Mouse (Mus musculus) liver, postnatal 0 days (tissue): ENCODE results near the gene Shc2. TPM values are rescaled to one million over a fixed set of nuclear protein-coding genes. Genes with fewer than 3 reads are reported as not detected.

Experiments
- ATAC-seq: fragments of 200-750 bp; cut with Nextera tagmentation; 2 replicates; pipeline ENCODE4 v1.8.0; 2017; ENCODE audit warnings: mild to moderate bottlenecking, moderate library complexity
- DNase-seq: peaks from one replicate; pipeline ENCODE4 v3.0.0-alpha.2; 2016
- H3K27ac ChIP-seq: fragments of 300-500 bp; sonication (generic); 2 replicates; pipeline ENCODE4 v1.5.1; 2014; ENCODE audit warnings: antibody characterized with exemption, moderate library complexity, mild to moderate bottlenecking, low read depth
- H3K27me3 ChIP-seq: fragments of 300-500 bp; sonication (generic); 2 replicates; pipeline ENCODE4 v1.6.1; 2014; ENCODE audit warnings: low read length, control low read depth, mixed read lengths; ENCODE audit not compliant: insufficient read depth
- H3K36me3 ChIP-seq: fragments of 300-500 bp; sonication (generic); replicated peaks from 2 replicates; pipeline ENCODE4 v1.6.1; 2014; ENCODE audit warnings: mild to moderate bottlenecking, control low read depth, low read length, moderate library complexity, mixed read lengths; ENCODE audit not compliant: insufficient read depth
- H3K4me1 ChIP-seq: fragments of 300-500 bp; sonication (generic); 2 replicates; pipeline ENCODE4 v1.6.1; 2014; ENCODE audit warnings: antibody characterized with exemption, mild to moderate bottlenecking, control low read depth; ENCODE audit not compliant: insufficient read depth
- H3K4me2 ChIP-seq: fragments of 300-500 bp; sonication (generic); 2 replicates; pipeline ENCODE4 v1.6.1; 2014; ENCODE audit warnings: low read depth, mild to moderate bottlenecking, low read length, moderate library complexity, mixed read lengths
- H3K4me3 ChIP-seq: fragments of 300-500 bp; sonication (generic); 2 replicates; pipeline ENCODE4 v1.5.1; 2014; ENCODE audit warnings: low read depth, low read length
- H3K9ac ChIP-seq: fragments of 300-500 bp; sonication (generic); replicated peaks from 2 replicates; pipeline ENCODE4 v1.6.1; 2014; ENCODE audit warnings: mild to moderate bottlenecking, moderate library complexity
- H3K9me3 ChIP-seq: fragments of 300-500 bp; sonication (generic); 2 replicates; pipeline ENCODE4 v1.6.1; 2016; ENCODE audit warnings: mild to moderate bottlenecking, control low read depth, low read length, mixed read lengths
- CTCF ChIP-seq: sonication (generic); IDR thresholded peaks from 2 replicates; pipeline ENCODE4 v1.5.1; 2016; ENCODE audit warnings: antibody characterized with exemption, low read depth
- EP300 ChIP-seq: IDR thresholded peaks from 2 replicates; pipeline ENCODE4 v1.6.1; 2016; ENCODE audit warnings: antibody characterized with exemption, low read depth, mild to moderate bottlenecking
- WGBS: fragments of 180-500 bp; shearing (Covaris S2); extraction: QIAGEN DNeasy Blood & Tissue Kit; methylation state at CpG from one replicate; pipeline ENCODE4 v1.1.7; 2014; ENCODE audit not compliant: insufficient replicate concordance; 5-methylcytosine and 5-hydroxymethylcytosine counted together
- polyA plus RNA-seq: library from polyadenylated mRNA; unstranded; fragments of >200 nt; fragmentation: Nextera tagmentation; extraction: Ambion mirVana; gene quantifications from 2 replicates; pipeline ENCODE4 v1.2.1, GENCODE M21; 2015

The Shc2 gene
- polyA plus RNA-seq, 1 experiment from 2014 or later = 0.05 TPM

GRCm38 (mm10) chr10:79645711-79646110 lies 8.0 kb upstream of the Shc2 start, which contains the start of gene Odf3l2:
TSS of gene Odf3l2 (minus strand) at chr10:79645738.
- Histone ChIP-seq H3K27me3 (no peaks in the 10 kb centered on the region), H3K36me3 (no peaks in the 10 kb centered on the region), H3K4me3 (no peak within 1 kb of the TSS), H3K4me2 (no peak within 1 kb of the TSS), H3K9me3 (no peaks in the 10 kb centered on the region), H3K4me1 (no peaks in the 10 kb centered on the region), H3K9ac (no peak within 1 kb of the TSS), H3K27ac (no peak within 1 kb of the TSS)
- DNase-seq = no peak
- TF ChIP-seq EP300 (no peak), CTCF (no peak)
- no peak for ATAC-seq
- 72% methylated on average over 8 of the region's 8 CpGs for WGBS

- DNase-seq = peak; percentile 69
- H3K4me3 ChIP-seq = no peak overlapping the region
- TF ChIP-seq CTCF (no peak), EP300 (no peak)
- H3K27ac ChIP-seq = no peak overlapping the region
- no peaks in the 10 kb centered on the region for H3K36me3 ChIP-seq
- peaks cover 6% of the 10 kb centered on the region for H3K4me1 ChIP-seq
- no peaks in the 10 kb centered on the region for H3K9me3 ChIP-seq
- peak; percentile 71; the same call in 1 of the 2 replicates for ATAC-seq
- H3K27me3 ChIP-seq = peaks cover 42% of the 10 kb centered on the region
- WGBS = 10% methylated on average over 23 of the region's 23 CpGs
- H3K9ac ChIP-seq = no peak overlapping the region
- 0 out of 2 replicates have a peak overlapping the region, but pooled peaks have one; percentile 22 for H3K4me2 ChIP-seq
Observed at GRCm38 (mm10) chr10:79638486-79639204, 927 bp upstream of the Shc2 start.

GRCm38 (mm10) chr10:79636287-79636686 lies 1.4 kb downstream of the Shc2 start:
- Histone ChIP-seq H3K4me1 (peaks cover 6% of the 10 kb centered on the region), H3K9ac (no peak overlapping the region), H3K4me2 (no peak overlapping the region), H3K27ac (no peak overlapping the region), H3K9me3 (no peaks in the 10 kb centered on the region), H3K36me3 (no peaks in the 10 kb centered on the region), H3K27me3 (peaks cover 42% of the 10 kb centered on the region), H3K4me3 (no peak overlapping the region)
- TF ChIP-seq CTCF = no peak
- TF ChIP-seq EP300 = no peak
- ATAC-seq = no peak
- DNase-seq = no peak
- 71% methylated on average over 8 of the region's 8 CpGs for WGBS

GRCm38 (mm10) chr10:79633006-79633777 lies 4.5 kb downstream of the Shc2 start:
- TF ChIP-seq CTCF (no peak), EP300 (no peak)

GRCm38 (mm10) chr10:79631432-79631831 lies 6.3 kb downstream of the Shc2 start:
- 67% methylated on average over 4 of the region's 4 CpGs for WGBS
- Histone ChIP-seq H3K36me3 (no peaks in the 10 kb centered on the region), H3K4me1 (no peaks in the 10 kb centered on the region)

More at GRCm38 (mm10) chr10:79633006-79633777, 4.5 kb downstream of the Shc2 start:
- DNase-seq (no peak), ATAC-seq (no peak)
- no peaks in the 10 kb centered on the region for H3K9me3 ChIP-seq
- no peak overlapping the region for H3K4me2 ChIP-seq
- no peak overlapping the region for H3K27ac ChIP-seq
- peaks cover 6% of the 10 kb centered on the region for H3K4me1 ChIP-seq
- H3K36me3 ChIP-seq = no peaks in the 10 kb centered on the region
- no peak overlapping the region for H3K9ac ChIP-seq
- H3K27me3 ChIP-seq = peaks cover 23% of the 10 kb centered on the region
- H3K4me3 ChIP-seq = no peak overlapping the region
- WGBS = 66% methylated on average over 17 of the region's 17 CpGs

GRCm38 (mm10) chr10:79628377-79628776 lies 9.3 kb downstream of the Shc2 start:
- H3K4me3 ChIP-seq = no peak overlapping the region
- no peak overlapping the region for H3K27ac ChIP-seq
- no peaks in the 10 kb centered on the region for H3K4me1 ChIP-seq
- no peak overlapping the region for H3K4me2 ChIP-seq
- no peak for ATAC-seq
- TF ChIP-seq EP300 = no peak
- TF ChIP-seq CTCF = no peak
- no peak overlapping the region for H3K9ac ChIP-seq
- no peak for DNase-seq
- no peaks in the 10 kb centered on the region for H3K27me3 ChIP-seq
- no peaks in the 10 kb centered on the region for H3K9me3 ChIP-seq
- WGBS = 62% methylated on average over 5 of the region's 5 CpGs
- H3K36me3 ChIP-seq = no peaks in the 10 kb centered on the region

More at GRCm38 (mm10) chr10:79631432-79631831, 6.3 kb downstream of the Shc2 start:
- DNase-seq (no peak), ATAC-seq (no peak)
- no peak overlapping the region for H3K4me2 ChIP-seq
- H3K9me3 ChIP-seq = no peaks in the 10 kb centered on the region
- no peak overlapping the region for H3K4me3 ChIP-seq
- TF ChIP-seq CTCF (no peak), EP300 (no peak)
- H3K27ac ChIP-seq = no peak overlapping the region
- peaks cover 6% of the 10 kb centered on the region for H3K27me3 ChIP-seq
- H3K9ac ChIP-seq = no peak overlapping the region
